Mouse (Mus musculus): Measurements from ENCODE around the gene Mgst2. TPM values are rescaled to one million over a fixed set of nuclear protein-coding genes. Genes with fewer than 3 reads are reported as not detected.

Gene Mgst2
- total RNA-seq (2023), result 64.4 TPM

DNA sequence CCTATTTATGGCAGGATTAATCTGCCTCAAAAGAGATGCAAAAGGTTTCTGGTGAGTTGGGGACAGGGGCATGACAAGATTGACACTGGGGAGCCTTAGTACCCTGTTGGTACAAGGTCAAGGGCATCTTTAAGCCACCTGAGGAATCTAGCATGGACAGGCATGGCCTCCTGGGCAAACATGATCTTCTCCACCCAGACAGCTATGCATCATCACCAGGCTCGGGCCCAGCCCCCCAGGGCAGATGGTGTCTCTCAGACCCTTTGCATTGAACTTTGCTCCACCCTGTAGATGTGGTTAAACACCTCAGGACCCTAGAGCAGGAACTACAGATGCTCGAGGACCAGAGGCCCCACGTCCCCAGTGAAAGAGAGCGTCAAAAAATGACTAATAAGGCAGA is at the start of gene Mgst2:
TSS of gene Mgst2 (plus strand) at position 301 of the 400 bp plus-strand sequence.

Other genes starting within 250 kb of the Mgst2 start
- gene Naa15, start 245.2 kb upstream of the Mgst2 start, total RNA-seq (2023), result 148 TPM
- gene Rab33b, start 176.4 kb upstream of the Mgst2 start, total RNA-seq (2023), result 30.7 TPM
- 68.9 TPM for gene Setd7, start 99.5 kb upstream of the Mgst2 start, total RNA-seq (2023)

Measured in CD4-positive naive resting alpha-beta T cell, adult 76 days (primary cell).